In genomic region chr1:179548220-179548619, GRCm38 (mm10) we compare ENCODE assay signal across 10 mouse cellular contexts. TPM values are rescaled to one million over a fixed set of nuclear protein-coding genes. Genes with fewer than 3 reads are reported as not detected.
DNase-seq lines count a peak whose midpoint lies in the region; ATAC-seq and TF ChIP-seq lines count a peak whose summit lies in the region.
"Had no signal": no experiment of that assay in that cellular context is flagged by ENCODE, and none has a peak within 500 bp of the region (broad histone marks: within the 10 kb centered on the region; RNA-seq: fewer than 3 reads in every experiment).

No protein-coding gene starts in this region.

- WGBS in lung, postnatal 0 days, result 62% methylated on average over 11 of the region's 11 CpGs
- 53% methylated on average over 11 of the region's 11 CpGs for WGBS in heart, postnatal 0 days
- WGBS in neural tube, embryonic 15.5 days, result 77% methylated on average over 11 of the region's 11 CpGs

- H3K27ac ChIP-seq in lung, postnatal 0 days (ENCODE audit: low read length), result peak overlapping the region; percentile 32; the same call in 1 of the 2 replicates
- peak overlapping the region; percentile 93; the same call in 1 of the 2 replicates for H3K27ac ChIP-seq in heart, postnatal 0 days (ENCODE audit: low read depth)
- H3K27ac ChIP-seq in neural tube, embryonic 15.5 days (replicated peaks), result no peak overlapping the region

- peak; percentile 50 for DNase-seq in cerebellum, adult 9-11 months
- DNase-seq in cerebellum, adult 9-10 months, result no peak
- DNase-seq in lung, postnatal 0 days (ENCODE audit: low spot score), result no peak
- no peak for DNase-seq in lung, postnatal 4 days
- no peak for DNase-seq in heart, postnatal 0 days (ENCODE audit: low spot score)
- no peak for DNase-seq in left cerebral cortex, postnatal 4 days
- DNase-seq in spleen, postnatal 36 days (ENCODE audit: low spot score in 2 of 2), result no peak
- DNase-seq: adrenal gland, postnatal 25 days; kidney, postnatal 36 days had no signal

- no peaks in the 10 kb centered on the region for H3K9me3 ChIP-seq in lung, postnatal 0 days (ENCODE audit: low read length)
- no peaks in the 10 kb centered on the region for H3K9me3 ChIP-seq in heart, postnatal 0 days (replicated peaks; ENCODE audit: control insufficient read depth, low read length)
- no peaks in the 10 kb centered on the region for H3K9me3 ChIP-seq in neural tube, embryonic 15.5 days (replicated peaks)

- H3K27me3 ChIP-seq in lung, postnatal 0 days (replicated peaks; ENCODE audit: insufficient read depth, low read length), result no peaks in the 10 kb centered on the region
- no peaks in the 10 kb centered on the region for H3K27me3 ChIP-seq in heart, postnatal 0 days (ENCODE audit: control insufficient read depth, insufficient read depth, low read length)
- no peaks in the 10 kb centered on the region for H3K27me3 ChIP-seq in neural tube, embryonic 15.5 days (replicated peaks)

- no peak for TF ChIP-seq EP300 in lung, postnatal 0 days (IDR thresholded peaks at IDR 0.05)
- TF ChIP-seq EP300 in heart, postnatal 0 days (IDR thresholded peaks at IDR 0.05; ENCODE audit: low read depth), result no peak

- no peak overlapping the region for H3K4me3 ChIP-seq in lung, postnatal 0 days (ENCODE audit: low read depth, low read length)
- H3K4me3 ChIP-seq in heart, postnatal 0 days (ENCODE audit: low read depth, low read length), result peak overlapping the region; percentile 92
- no peak overlapping the region for H3K4me3 ChIP-seq in neural tube, embryonic 15.5 days (replicated peaks)

- H3K36me3 ChIP-seq in lung, postnatal 0 days (ENCODE audit: insufficient read depth, low read length), result no peaks in the 10 kb centered on the region
- H3K36me3 ChIP-seq in heart, postnatal 0 days (replicated peaks; ENCODE audit: control insufficient read depth, insufficient read depth, low read length), result peaks cover 3% of the 10 kb centered on the region; the same call in 1 of the 2 replicates
- no peaks in the 10 kb centered on the region for H3K36me3 ChIP-seq in neural tube, embryonic 15.5 days

- TF ChIP-seq CTCF in lung, postnatal 0 days (IDR thresholded peaks at IDR 0.05), result no peak
- no peak for TF ChIP-seq CTCF in heart, postnatal 0 days (IDR thresholded peaks at IDR 0.05; ENCODE audit: low read depth)

- no peak overlapping the region for H3K9ac ChIP-seq in lung, postnatal 0 days (replicated peaks; ENCODE audit: low read depth)
- H3K9ac ChIP-seq in heart, postnatal 0 days (replicated peaks; ENCODE audit: low read depth, low read length), result 0 out of 2 replicates have a peak overlapping the region, but pooled peaks have one; percentile 8
- H3K9ac ChIP-seq in neural tube, embryonic 15.5 days (replicated peaks), result no peak overlapping the region

- intact Hi-C loops in left cerebral cortex, postnatal 4 days (cut with DNase I), result no loop called here

- H3K4me2 ChIP-seq in lung, postnatal 0 days (replicated peaks; ENCODE audit: low read depth, low read length), result peak overlapping the region; percentile 65
- H3K4me2 ChIP-seq in heart, postnatal 0 days (ENCODE audit: low read depth, low read length), result peak overlapping the region; percentile 77
- peak overlapping the region; percentile 87 for H3K4me2 ChIP-seq in neural tube, embryonic 15.5 days

- ATAC-seq in lung, postnatal 0 days, result no peak
- no peak for ATAC-seq in heart, postnatal 0 days (ENCODE audit: insufficient read depth, low read depth)
- no peak for ATAC-seq in neural tube, embryonic 15.5 days (ENCODE audit: low FRiP score)

- peaks cover 10% of the 10 kb centered on the region; the same call in 1 of the 2 replicates for H3K4me1 ChIP-seq in lung, postnatal 0 days (ENCODE audit: insufficient read depth, low read depth, low read length)
- peaks cover 31% of the 10 kb centered on the region for H3K4me1 ChIP-seq in heart, postnatal 0 days (ENCODE audit: control insufficient read depth, insufficient read depth)
- peaks cover 34% of the 10 kb centered on the region for H3K4me1 ChIP-seq in neural tube, embryonic 15.5 days

RNA-seq across cellular contexts. Expression of gene Cnst, which starts 2.0 kb away (rescaled TPM):
- polyA plus RNA-seq in lung, postnatal 0 days (2015; fragmentation: Nextera tagmentation; extraction: Ambion mirVana), result 13.8 and 16.8 TPM in 2 replicates
- total RNA-seq in heart, postnatal 0 days (2014; rRNA removed; ENCODE audit: low replicate concordance), result 21.4 and 33.7 TPM in 2 replicates
- polyA plus RNA-seq in heart, postnatal 0 days (2015; fragmentation: Nextera tagmentation; extraction: Ambion mirVana), result 19.6 and 21.5 TPM in 2 replicates
- 25.3 and 27.6 TPM in 2 replicates for polyA plus RNA-seq in neural tube, embryonic 15.5 days (2015; fragmentation: Nextera tagmentation; extraction: Ambion mirVana)
- total RNA-seq in left cerebral cortex, postnatal 4 days (2021), result 10 to 100 TPM; 26.3 to 28.9 TPM

RNA-seq across cellular contexts. Expression of gene Tfb2m, which starts 2.2 kb away (rescaled TPM):
- 22.3 and 26.1 TPM in 2 replicates for polyA plus RNA-seq in lung, postnatal 0 days (2015; fragmentation: Nextera tagmentation; extraction: Ambion mirVana)
- 15.9 and 20.4 TPM in 2 replicates for total RNA-seq in heart, postnatal 0 days (2014; rRNA removed; ENCODE audit: low replicate concordance)
- polyA plus RNA-seq in heart, postnatal 0 days (2015; fragmentation: Nextera tagmentation; extraction: Ambion mirVana), result 34.7 and 37.3 TPM in 2 replicates
- polyA plus RNA-seq in neural tube, embryonic 15.5 days (2015; fragmentation: Nextera tagmentation; extraction: Ambion mirVana), result 29.6 and 31.0 TPM in 2 replicates
- 10 to 100 TPM; 28.1 to 28.2 TPM for total RNA-seq in left cerebral cortex, postnatal 4 days (2021)

RNA-seq across cellular contexts. Expression of gene Smyd3, which starts 30.4 kb away (rescaled TPM):
- 5.8 and 6.5 TPM in 2 replicates for polyA plus RNA-seq in lung, postnatal 0 days (2015; fragmentation: Nextera tagmentation; extraction: Ambion mirVana)
- 6.2 and 11.6 TPM in 2 replicates for total RNA-seq in heart, postnatal 0 days (2014; rRNA removed; ENCODE audit: low replicate concordance)
- 6.4 and 7.0 TPM in 2 replicates for polyA plus RNA-seq in heart, postnatal 0 days (2015; fragmentation: Nextera tagmentation; extraction: Ambion mirVana)
- polyA plus RNA-seq in neural tube, embryonic 15.5 days (2015; fragmentation: Nextera tagmentation; extraction: Ambion mirVana), result 26.0 and 26.7 TPM in 2 replicates
- total RNA-seq in left cerebral cortex, postnatal 4 days (2021), result 10 to 100 TPM; 34.0 to 39.8 TPM
